Mouse (Mus musculus) embryonic fibroblast, embryonic 13.5 days (primary cell): ENCODE measurements around the gene Smpx.

Experiments used
- CTCF ChIP-seq: IDR thresholded peaks from 2 replicates; pipeline ENCODE4 v1.5.1; 2011; ENCODE audit warnings: mild to moderate bottlenecking, control low read depth, low read length, moderate library complexity, borderline replicate concordance; ENCODE audit not compliant: insufficient read depth
- POLR2A ChIP-seq: IDR thresholded peaks from 2 replicates; pipeline ENCODE4 v1.6.1; 2011; ENCODE audit warnings: low read depth, mild to moderate bottlenecking, control low read depth, low read length, moderate library complexity

GRCm38 (mm10) chrX:157801669-157802068 lies 103.0 kb downstream of the Smpx start:
- no peak for TF ChIP-seq POLR2A
- no peak for TF ChIP-seq CTCF
